Mouse (Mus musculus): Measurements from ENCODE around the gene Olfr986.

Olfr986 gene

GRCm38 (mm10) chr9:40234233-40235072 is 53.7 kb downstream of the Olfr986 start:
- no peak for DNase-seq

- no peak for DNase-seq
These were observed 54.5 kb downstream of the Olfr986 start for GRCm38 (mm10) chr9:40235220-40235619.
